Mouse (Mus musculus): Measurements from ENCODE around the gene P2rx7. TPM values are rescaled to one million over a fixed set of nuclear protein-coding genes. Genes with fewer than 3 reads are reported as not detected.

Gene P2rx7
- polyA plus RNA-seq, 1 experiment from 2014 or later = 6.7 TPM

DNA sequence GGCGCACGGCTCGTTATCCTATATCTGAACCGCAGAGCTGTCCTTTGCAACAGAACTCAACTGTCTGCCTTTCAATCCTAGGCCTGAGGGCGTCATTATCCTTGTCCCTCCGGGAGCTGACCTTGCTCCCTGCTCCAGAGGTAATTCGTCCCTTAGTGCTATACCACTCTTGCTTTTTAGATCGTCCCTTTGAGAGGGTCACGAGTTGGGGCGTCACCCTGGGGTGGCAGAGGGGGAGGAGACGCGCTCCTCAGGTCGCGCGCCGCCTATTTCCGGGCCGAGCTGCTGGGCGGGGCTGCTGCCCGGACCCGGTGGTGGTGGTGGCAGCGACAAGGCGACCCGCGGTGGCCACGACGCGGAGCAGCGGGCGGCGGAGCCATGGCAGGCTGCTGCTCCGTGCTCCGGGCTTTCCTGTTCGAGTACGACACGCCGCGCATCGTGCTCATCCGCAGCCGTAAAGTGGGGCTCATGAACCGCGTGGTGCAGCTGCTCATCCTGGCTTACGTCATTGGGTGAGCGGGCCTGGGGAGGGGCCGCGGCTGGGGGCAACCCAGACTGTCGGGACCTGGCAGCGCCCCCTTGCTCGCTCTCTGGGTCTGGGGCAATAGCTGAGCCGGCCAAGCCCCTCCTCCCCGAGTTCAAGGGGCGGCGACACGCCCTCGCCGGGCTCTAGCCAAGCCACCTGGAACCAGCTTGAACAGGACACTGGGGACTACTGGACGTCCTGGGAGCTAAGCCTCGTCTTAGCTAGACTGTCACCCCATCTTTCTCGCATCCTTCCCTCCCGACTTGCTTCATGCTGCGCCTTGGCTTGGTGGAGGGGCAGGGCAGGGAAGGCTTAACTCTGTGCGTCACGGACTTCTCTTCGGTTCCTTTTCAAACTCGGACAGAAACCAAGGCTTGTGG lies 63.8 kb downstream of the P2rx7 start, which contains the start of gene P2rx4:
Gene P2rx4, plus strand, starts transcription at position 269 of the 906 bp plus-strand sequence.
- WGBS = under 1% methylated on average over 63 of the region's 66 CpGs

DNA sequence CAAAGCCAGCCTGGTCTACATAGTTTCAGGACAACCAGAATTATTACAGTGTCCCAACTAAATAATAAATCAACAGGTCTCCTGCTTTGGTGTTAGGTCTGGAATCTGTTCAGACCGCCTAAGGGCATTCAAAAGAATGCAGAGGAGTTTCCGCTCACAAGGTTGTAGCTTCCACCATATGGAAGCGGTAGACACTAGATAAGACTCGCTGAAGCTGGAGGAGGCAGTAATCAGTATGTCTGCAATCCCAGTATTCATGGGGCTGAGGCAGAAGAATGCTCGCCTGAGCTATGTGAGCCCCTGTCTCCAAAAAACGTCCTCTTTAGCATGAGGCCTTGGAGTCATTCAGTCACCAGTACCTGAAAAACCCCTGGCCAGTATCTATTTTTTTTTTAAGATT lies 65.1 kb downstream of the P2rx7 start:
- TF ChIP-seq CTCF (IDR thresholded peaks at IDR 0.05) (no peak), EP300 (IDR thresholded peaks at IDR 0.05) (no peak)
- 84% methylated on average over 6 of the region's 6 CpGs for WGBS
- Histone ChIP-seq H3K4me3 (ENCODE audit: low read depth, low read length) (no peak overlapping the region), H3K27ac (ENCODE audit: low read length) (no peak overlapping the region), H3K27me3 (replicated peaks; ENCODE audit: insufficient read depth, low read length) (no peaks in the 10 kb centered on the region), H3K9me3 (ENCODE audit: low read length) (no peaks in the 10 kb centered on the region), H3K9ac (replicated peaks; ENCODE audit: low read depth) (no peak overlapping the region), H3K4me1 (ENCODE audit: insufficient read depth, low read depth, low read length) (peaks cover 6% of the 10 kb centered on the region; the same call in 1 of the 2 replicates), H3K4me2 (replicated peaks; ENCODE audit: low read depth, low read length) (0 out of 2 replicates have a peak overlapping the region, but pooled peaks have one; percentile 85), H3K36me3 (ENCODE audit: insufficient read depth, low read length) (no peaks in the 10 kb centered on the region)
- DNase-seq (ENCODE audit: low spot score) (no peak), ATAC-seq (no peak)

More for the DNA sequence above, 63.8 kb downstream of the P2rx7 start, which contains the start of gene P2rx4:
- peak within 1 kb of the TSS; percentile 85 for H3K4me2 ChIP-seq (replicated peaks; ENCODE audit: low read depth, low read length)
- peak within 1 kb of the TSS; percentile 67 for H3K4me3 ChIP-seq (ENCODE audit: low read depth, low read length)
- no peaks in the 10 kb centered on the region for H3K27me3 ChIP-seq (replicated peaks; ENCODE audit: insufficient read depth, low read length)
- peak; percentile 87 for DNase-seq (ENCODE audit: low spot score)
- H3K27ac ChIP-seq (ENCODE audit: low read length) = peak within 1 kb of the TSS; percentile 78
- TF ChIP-seq CTCF (IDR thresholded peaks at IDR 0.05) = peak; percentile 34; the same call in 1 of the 2 replicates
- TF ChIP-seq EP300 (IDR thresholded peaks at IDR 0.05) = no peak
- peaks cover 6% of the 10 kb centered on the region; the same call in 1 of the 2 replicates for H3K4me1 ChIP-seq (ENCODE audit: insufficient read depth, low read depth, low read length)
- no peaks in the 10 kb centered on the region for H3K36me3 ChIP-seq (ENCODE audit: insufficient read depth, low read length)
- H3K9ac ChIP-seq (replicated peaks; ENCODE audit: low read depth) = peak within 1 kb of the TSS; percentile 56
- peak; percentile 93 for ATAC-seq
- no peaks in the 10 kb centered on the region for H3K9me3 ChIP-seq (ENCODE audit: low read length)

DNA sequence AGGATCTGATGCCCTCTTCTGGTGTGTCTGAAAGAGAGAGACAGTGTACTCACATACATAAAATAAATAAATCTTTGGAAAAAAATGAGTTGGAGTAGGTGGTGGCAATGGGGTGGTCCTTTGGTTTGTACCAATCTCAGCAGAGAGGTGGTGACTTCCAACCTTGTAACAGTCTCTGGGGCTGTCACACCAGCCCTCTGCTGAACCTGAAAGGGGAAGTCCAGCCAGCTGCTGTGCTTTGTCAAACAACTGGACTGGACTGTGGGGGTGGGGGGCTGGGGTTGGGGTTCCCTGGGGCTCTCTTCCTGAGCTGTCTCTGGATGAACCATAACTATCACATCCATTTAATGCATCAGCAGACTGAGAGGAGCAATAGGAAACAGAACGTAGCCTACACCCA lies 72.0 kb downstream of the P2rx7 start:
- DNase-seq (ENCODE audit: low spot score) (no peak), ATAC-seq (no peak)
- WGBS = 57% methylated on average over 1 of the region's 1 CpGs
- TF ChIP-seq EP300 (IDR thresholded peaks at IDR 0.05) = no peak
- TF ChIP-seq CTCF (IDR thresholded peaks at IDR 0.05) = no peak
- Histone ChIP-seq H3K36me3 (ENCODE audit: insufficient read depth, low read length) (0 out of 2 replicates have a peak, but pooled peaks cover 4% of the 10 kb centered on the region), H3K27me3 (replicated peaks; ENCODE audit: insufficient read depth, low read length) (no peaks in the 10 kb centered on the region), H3K4me1 (ENCODE audit: insufficient read depth, low read depth, low read length) (no peaks in the 10 kb centered on the region), H3K9ac (replicated peaks; ENCODE audit: low read depth) (no peak overlapping the region), H3K4me2 (replicated peaks; ENCODE audit: low read depth, low read length) (no peak overlapping the region), H3K4me3 (ENCODE audit: low read depth, low read length) (no peak overlapping the region), H3K9me3 (ENCODE audit: low read length) (no peaks in the 10 kb centered on the region), H3K27ac (ENCODE audit: low read length) (no peak overlapping the region)

DNA sequence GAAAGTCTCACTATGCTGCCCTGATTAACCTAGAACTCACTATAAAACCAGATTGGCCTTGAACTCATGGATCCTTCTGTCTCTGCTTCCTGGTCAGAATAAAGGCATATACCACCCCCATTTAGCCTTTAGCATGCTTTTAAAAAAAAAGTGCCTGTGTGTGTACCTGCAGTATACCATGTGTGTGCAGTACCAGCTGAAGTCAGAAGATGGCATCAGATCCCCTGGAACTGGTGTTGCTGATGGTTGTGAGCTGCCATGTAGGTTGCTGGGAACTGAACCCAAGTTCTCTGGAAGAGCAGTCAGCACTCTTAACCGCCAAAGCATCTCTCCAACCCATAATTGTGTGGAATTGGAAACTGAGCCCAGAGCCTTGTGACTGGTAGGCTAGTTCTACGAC lies 73.1 kb downstream of the P2rx7 start:
- Histone ChIP-seq H3K4me3 (ENCODE audit: low read depth, low read length) (no peak overlapping the region), H3K27ac (ENCODE audit: low read length) (no peak overlapping the region), H3K9me3 (ENCODE audit: low read length) (no peaks in the 10 kb centered on the region), H3K4me2 (replicated peaks; ENCODE audit: low read depth, low read length) (no peak overlapping the region), H3K9ac (replicated peaks; ENCODE audit: low read depth) (no peak overlapping the region), H3K36me3 (ENCODE audit: insufficient read depth, low read length) (0 out of 2 replicates have a peak, but pooled peaks cover 4% of the 10 kb centered on the region), H3K27me3 (replicated peaks; ENCODE audit: insufficient read depth, low read length) (no peaks in the 10 kb centered on the region), H3K4me1 (ENCODE audit: insufficient read depth, low read depth, low read length) (no peaks in the 10 kb centered on the region)
- no peak for DNase-seq (ENCODE audit: low spot score)
- no peak for TF ChIP-seq EP300 (IDR thresholded peaks at IDR 0.05)
- peak; percentile 21; the same call in 1 of the 2 replicates for TF ChIP-seq CTCF (IDR thresholded peaks at IDR 0.05)
- 100% methylated on average over 2 of the region's 2 CpGs for WGBS
- ATAC-seq = no peak

DNA sequence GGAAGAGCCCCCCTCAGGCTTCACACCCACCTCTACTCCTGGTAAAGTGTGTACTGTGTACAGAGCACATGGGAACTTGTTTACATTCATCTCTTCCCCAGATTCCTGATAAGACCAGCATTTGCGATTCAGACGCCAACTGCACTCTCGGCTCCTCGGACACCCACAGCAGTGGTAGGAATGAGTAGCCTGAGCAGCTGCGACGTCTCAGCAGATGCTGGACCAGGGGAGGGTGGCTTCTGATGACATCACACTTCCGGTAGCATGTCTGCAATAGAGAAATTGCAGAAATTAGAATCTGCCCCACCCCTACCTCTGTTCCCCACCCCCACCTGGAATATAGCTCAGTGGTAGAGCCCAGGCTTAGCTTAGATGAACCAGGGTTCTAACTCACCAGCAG lies 74.7 kb downstream of the P2rx7 start:
- no peak overlapping the region for H3K27ac ChIP-seq (ENCODE audit: low read length)
- TF ChIP-seq EP300 (IDR thresholded peaks at IDR 0.05) (no peak), CTCF (IDR thresholded peaks at IDR 0.05) (no peak)

DNA sequence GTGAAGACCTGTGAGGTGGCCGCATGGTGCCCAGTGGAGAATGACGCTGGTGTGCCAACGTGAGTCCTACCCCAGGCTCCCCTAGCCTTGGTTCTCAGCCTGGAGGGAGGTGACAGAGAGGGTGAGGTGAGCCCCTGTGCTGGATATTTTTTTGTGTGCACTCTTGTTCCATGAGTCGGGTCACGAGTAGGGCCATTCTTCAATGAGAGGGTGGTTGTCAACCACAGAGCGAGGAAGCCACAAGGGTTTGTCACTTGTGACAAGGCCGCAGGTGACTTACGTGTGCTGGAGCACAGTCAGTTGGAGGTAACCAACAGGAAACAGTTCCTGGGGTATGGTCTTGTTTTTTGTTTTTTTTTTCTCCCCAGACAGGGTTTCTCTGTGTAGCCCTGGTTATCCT lies 75.5 kb downstream of the P2rx7 start:
- TF ChIP-seq CTCF (IDR thresholded peaks at IDR 0.05) = no peak
- TF ChIP-seq EP300 (IDR thresholded peaks at IDR 0.05) = no peak
- no peak for DNase-seq (ENCODE audit: low spot score)
- WGBS = 95% methylated on average over 8 of the region's 8 CpGs

More for the DNA sequence above, 74.7 kb downstream of the P2rx7 start:
- WGBS = 26% methylated on average over 7 of the region's 7 CpGs
- H3K4me2 ChIP-seq (replicated peaks; ENCODE audit: low read depth, low read length) = no peak overlapping the region
- H3K9ac ChIP-seq (replicated peaks; ENCODE audit: low read depth) = no peak overlapping the region
- H3K4me1 ChIP-seq (ENCODE audit: insufficient read depth, low read depth, low read length) = no peaks in the 10 kb centered on the region
- ATAC-seq (peak; percentile 67), DNase-seq (ENCODE audit: low spot score) (peak; percentile 68)
- H3K36me3 ChIP-seq (ENCODE audit: insufficient read depth, low read length) = 0 out of 2 replicates have a peak, but pooled peaks cover 4% of the 10 kb centered on the region
- no peak overlapping the region for H3K4me3 ChIP-seq (ENCODE audit: low read depth, low read length)
- H3K9me3 ChIP-seq (ENCODE audit: low read length) = no peaks in the 10 kb centered on the region
- no peaks in the 10 kb centered on the region for H3K27me3 ChIP-seq (replicated peaks; ENCODE audit: insufficient read depth, low read length)

More for the DNA sequence above, 75.5 kb downstream of the P2rx7 start:
- Histone ChIP-seq H3K27me3 (replicated peaks; ENCODE audit: insufficient read depth, low read length) (no peaks in the 10 kb centered on the region), H3K36me3 (ENCODE audit: insufficient read depth, low read length) (0 out of 2 replicates have a peak, but pooled peaks cover 4% of the 10 kb centered on the region), H3K4me2 (replicated peaks; ENCODE audit: low read depth, low read length) (no peak overlapping the region), H3K9me3 (ENCODE audit: low read length) (no peaks in the 10 kb centered on the region), H3K4me3 (ENCODE audit: low read depth, low read length) (no peak overlapping the region), H3K27ac (ENCODE audit: low read length) (no peak overlapping the region), H3K4me1 (ENCODE audit: insufficient read depth, low read depth, low read length) (no peaks in the 10 kb centered on the region), H3K9ac (replicated peaks; ENCODE audit: low read depth) (no peak overlapping the region)
- no peak for ATAC-seq

All from lung, postnatal 0 days (tissue).